9 mouse cellular contexts compared by ENCODE assay signal in the genomic region with DNA sequence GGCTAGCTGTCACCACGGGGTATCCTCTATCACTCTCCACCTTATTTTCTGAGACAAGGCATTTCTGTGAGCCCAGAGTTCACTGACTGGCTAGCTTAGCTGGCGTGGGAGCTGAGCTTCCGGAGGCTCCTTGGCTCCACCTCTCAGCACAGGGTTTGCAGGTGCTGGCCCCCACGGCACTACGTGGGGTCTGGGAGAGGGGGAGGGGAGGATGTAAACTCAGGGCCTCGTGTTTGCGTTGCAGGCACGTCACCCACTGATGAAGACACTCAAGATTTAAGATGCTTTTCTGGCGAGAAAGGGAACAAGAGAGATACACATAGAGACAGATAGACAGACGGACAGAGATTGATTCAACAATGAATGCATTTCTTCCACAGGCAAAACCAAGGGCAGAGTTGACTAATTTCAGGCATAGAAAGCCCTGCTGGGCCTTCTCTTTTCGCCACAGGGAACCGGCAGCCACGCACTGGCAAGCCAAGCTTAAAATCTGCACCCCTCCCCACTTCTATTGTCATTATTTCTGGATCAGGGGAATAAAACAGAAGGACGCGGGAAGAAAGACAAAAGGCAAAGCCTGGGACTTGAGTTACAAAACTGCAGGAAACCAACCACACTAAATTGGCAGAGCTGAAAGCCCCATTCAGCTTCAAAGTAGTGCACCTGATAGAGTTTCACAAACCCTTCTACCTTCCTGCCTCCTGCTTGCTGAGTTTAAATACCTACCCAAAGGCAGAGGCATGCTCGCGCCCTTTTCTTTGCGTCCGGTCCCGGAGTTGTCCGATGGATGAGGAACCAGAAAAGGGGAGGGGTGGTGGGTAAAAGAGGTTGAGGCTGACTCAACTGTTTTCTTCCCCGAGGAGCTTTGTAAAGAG. TPM values are rescaled to one million over a fixed set of nuclear protein-coding genes. Genes with fewer than 3 reads are reported as not detected.
DNase-seq lines count a peak whose midpoint lies in the region; ATAC-seq lines count a peak whose summit lies in the region.
"Had no signal": no experiment of that assay in that cellular context is flagged by ENCODE, and none has a peak within 500 bp of the region (broad histone marks: within the 10 kb centered on the region; RNA-seq: fewer than 3 reads in every experiment).

No protein-coding gene starts in this region.

- WGBS in heart, embryonic 15.5 days, result 4% methylated on average over 22 of the region's 22 CpGs
- WGBS in hindbrain, embryonic 13.5 days, result 2% methylated on average over 22 of the region's 22 CpGs
- under 1% methylated on average over 22 of the region's 22 CpGs for WGBS in neural tube, embryonic 13.5 days

- H3K36me3 ChIP-seq in heart, embryonic 15.5 days, result no peaks in the 10 kb centered on the region
- H3K36me3 ChIP-seq in hindbrain, embryonic 13.5 days, result no peaks in the 10 kb centered on the region
- H3K36me3 ChIP-seq in neural tube, embryonic 13.5 days, result no peaks in the 10 kb centered on the region

- intact Hi-C loops in heart, postnatal 36 days (cut with DNase I), result no loop called here
- intact Hi-C loops in left cerebral cortex, postnatal 14 days (cut with DNase I), result no loop called here

- peak overlapping the region; percentile 14; the same call in 1 of the 2 replicates for H3K9ac ChIP-seq in heart, embryonic 15.5 days
- peak overlapping the region; percentile 55 for H3K9ac ChIP-seq in hindbrain, embryonic 13.5 days
- peak overlapping the region; percentile 58 for H3K9ac ChIP-seq in neural tube, embryonic 13.5 days

- no peak overlapping the region for H3K27ac ChIP-seq in heart, embryonic 15.5 days
- no peak overlapping the region for H3K27ac ChIP-seq in hindbrain, embryonic 13.5 days
- H3K27ac ChIP-seq in neural tube, embryonic 13.5 days (replicated peaks), result no peak overlapping the region

- peak overlapping the region; percentile 44 for H3K4me2 ChIP-seq in heart, embryonic 15.5 days
- peak overlapping the region; percentile 50 for H3K4me2 ChIP-seq in hindbrain, embryonic 13.5 days
- peak overlapping the region; percentile 50 for H3K4me2 ChIP-seq in neural tube, embryonic 13.5 days

- peak overlapping the region; percentile 1 for H3K4me3 ChIP-seq in heart, embryonic 15.5 days
- H3K4me3 ChIP-seq in hindbrain, embryonic 13.5 days, result peak overlapping the region; percentile 25
- H3K4me3 ChIP-seq in neural tube, embryonic 13.5 days, result peak overlapping the region; percentile 12

- ATAC-seq in heart, embryonic 15.5 days (replicated peaks; ENCODE audit: insufficient number of reproducible peaks, insufficient read depth, low FRiP score, low read depth), result no peak
- ATAC-seq in hindbrain, embryonic 13.5 days (ENCODE audit: low FRiP score), result peak; percentile 71
- peak; percentile 67 for ATAC-seq in neural tube, embryonic 13.5 days (ENCODE audit: low read depth)
- no peak for ATAC-seq in megakaryocyte progenitor cell, adult 5-6 weeks (replicated peaks; ENCODE audit: poor library complexity)
- ATAC-seq: Patski had no signal

- no peaks in the 10 kb centered on the region for H3K9me3 ChIP-seq in heart, embryonic 15.5 days (replicated peaks)
- no peaks in the 10 kb centered on the region for H3K9me3 ChIP-seq in hindbrain, embryonic 13.5 days
- no peaks in the 10 kb centered on the region for H3K9me3 ChIP-seq in neural tube, embryonic 13.5 days

- DNase-seq in heart, postnatal 36 days, result no peak
- peak; percentile 30 for DNase-seq in T-cell, adult 2 months (ENCODE audit: low spot score)
- no peak for DNase-seq in right cerebral cortex, postnatal 14 days
- DNase-seq in left cerebral cortex, postnatal 14 days (ENCODE audit: low spot score in 2 of 2), result no peak

- H3K27me3 ChIP-seq in heart, embryonic 15.5 days, result peaks cover 19% of the 10 kb centered on the region
- peaks cover 4% of the 10 kb centered on the region; the same call in 1 of the 2 replicates for H3K27me3 ChIP-seq in hindbrain, embryonic 13.5 days
- 0 out of 2 replicates have a peak, but pooled peaks cover 4% of the 10 kb centered on the region for H3K27me3 ChIP-seq in neural tube, embryonic 13.5 days

- H3K4me1 ChIP-seq in heart, embryonic 15.5 days (replicated peaks), result peaks cover 8% of the 10 kb centered on the region
- peaks cover 14% of the 10 kb centered on the region for H3K4me1 ChIP-seq in hindbrain, embryonic 13.5 days (replicated peaks)
- peaks cover 21% of the 10 kb centered on the region for H3K4me1 ChIP-seq in neural tube, embryonic 13.5 days (replicated peaks)

RNA-seq across cellular contexts. Expression of gene Atad1, which starts 12.9 kb away (rescaled TPM):
- polyA plus RNA-seq in heart, embryonic 15.5 days (2015; fragmentation: Nextera tagmentation; extraction: Ambion mirVana), result 54.7 and 56.9 TPM in 2 replicates
- 10 to 100 TPM; 78.8 to 91.7 TPM for total RNA-seq in heart, postnatal 36 days (2021)
- 125 TPM in 2 replicates for polyA plus RNA-seq in hindbrain, embryonic 13.5 days (2015; fragmentation: Nextera tagmentation; extraction: Ambion mirVana)
- polyA plus RNA-seq in neural tube, embryonic 13.5 days (2015; fragmentation: Nextera tagmentation; extraction: Ambion mirVana), result 113 and 117 TPM in 2 replicates
- total RNA-seq in megakaryocyte progenitor cell, adult 5-6 weeks (2015), result 88.9 and 89.5 TPM in 2 replicates
- total RNA-seq in megakaryocyte progenitor cell, adult 5-6 weeks (2017), result 64.2 and 68.4 TPM in 2 replicates
- 100 to 1,000 TPM; 121 to 122 TPM for total RNA-seq in left cerebral cortex, postnatal 14 days (2021)

RNA-seq across cellular contexts. Expression of gene Pten, which starts 30.6 kb away (rescaled TPM):
- 4.9 and 6.0 TPM in 2 replicates for polyA plus RNA-seq in heart, embryonic 15.5 days (2015; fragmentation: Nextera tagmentation; extraction: Ambion mirVana)
- 10 to 100 TPM; 60.3 to 71.1 TPM for total RNA-seq in heart, postnatal 36 days (2021)
- 11.1 and 12.4 TPM in 2 replicates for polyA plus RNA-seq in hindbrain, embryonic 13.5 days (2015; fragmentation: Nextera tagmentation; extraction: Ambion mirVana)
- polyA plus RNA-seq in neural tube, embryonic 13.5 days (2015; fragmentation: Nextera tagmentation; extraction: Ambion mirVana), result 10.0 and 11.5 TPM in 2 replicates
- total RNA-seq in megakaryocyte progenitor cell, adult 5-6 weeks (2015), result 97.4 and 97.8 TPM in 2 replicates
- total RNA-seq in megakaryocyte progenitor cell, adult 5-6 weeks (2017), result 92.9 and 97.4 TPM in 2 replicates
- 100 to 1,000 TPM; 147 to 158 TPM for total RNA-seq in left cerebral cortex, postnatal 14 days (2021)

Comparison
In these comparisons a context has a peak if more than half of its experiments do, and no peak if none do; other contexts are left out.
1. ATAC-seq: peak in hindbrain, embryonic 13.5 days (single experiment) and neural tube, embryonic 13.5 days (single experiment); none in heart, embryonic 15.5 days (single experiment) and megakaryocyte progenitor cell, adult 5-6 weeks (single experiment).
2. Peak in every context shown above with its lines, with median percentiles within 50 percentile points of each other: H3K4me2 ChIP-seq, H3K4me3 ChIP-seq and H3K9ac ChIP-seq.